Mouse (Mus musculus): ENCODE measurements around the gene Krtap3-3.
A peak's percentile ranks its signal among the peaks of the same experiment; 100 is the strongest.
"Not testable (repeated sequence)": the region's sequence is repeated elsewhere in the genome, so short reads cannot be mapped to it uniquely, and the experiment has no call there.

The Krtap3-3 gene

GRCm38 (mm10) chr11:99550765-99551164, at the start of gene Krtap3-3:
Krtap3-3 (minus strand) TSS chr11:99550865.
- DNase-seq (ENCODE audit: low read depth) = no peak

- not testable (repeated sequence) for DNase-seq (ENCODE audit: low read depth)
Measured at GRCm38 (mm10) chr11:99597742-99598141, 47.1 kb upstream of the Krtap3-3 start, which contains the start of gene Krtap9-3. Krtap9-3 (minus strand) TSS chr11:99598105.

- no peak for DNase-seq (ENCODE audit: low read depth)
Measured at GRCm38 (mm10) chr11:99590981-99591380, 40.3 kb upstream of the Krtap3-3 start, which contains the start of gene Krtap1-3. Krtap1-3 (minus strand) TSS chr11:99591339.

DNA sequence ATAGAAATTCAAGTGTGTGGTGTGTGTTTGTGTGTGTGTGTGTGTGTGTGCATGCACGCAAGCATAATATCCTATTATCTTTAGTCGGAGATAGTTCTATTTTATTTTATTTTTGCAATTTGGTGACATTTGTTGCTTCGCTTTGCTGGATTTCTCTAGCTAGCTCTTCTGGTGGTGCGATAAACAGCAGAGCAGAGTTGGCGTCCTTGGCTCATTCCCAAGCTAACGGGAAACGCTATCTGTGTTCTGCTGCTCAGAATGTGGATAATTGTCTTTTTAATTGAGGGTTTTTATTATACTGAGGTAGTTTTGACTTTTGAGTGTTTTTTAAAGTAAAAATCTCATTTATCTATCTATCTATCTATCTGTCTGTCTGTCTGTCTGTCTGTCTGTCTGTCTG, 34.4 kb upstream of the Krtap3-3 start:
- no peak for DNase-seq (ENCODE audit: low read depth)

- no peak for DNase-seq (ENCODE audit: low read depth)
Measured at GRCm38 (mm10) chr11:99583245-99583704, 32.6 kb upstream of the Krtap3-3 start, which contains the start of gene Krtap1-4. Krtap1-4 (minus strand) TSS chr11:99583654.

- DNase-seq (ENCODE audit: low read depth) = no peak
Measured at GRCm38 (mm10) chr11:99581564-99581963, 30.9 kb upstream of the Krtap3-3 start.

GRCm38 (mm10) chr11:99581051-99581450, 30.4 kb upstream of the Krtap3-3 start:
- DNase-seq (ENCODE audit: low read depth) = no peak

GRCm38 (mm10) chr11:99580636-99581035, 30.0 kb upstream of the Krtap3-3 start, which contains the start of gene Krtap1-5:
Krtap1-5 (minus strand) TSS chr11:99581016.
- no peak for DNase-seq (ENCODE audit: low read depth)

DNA sequence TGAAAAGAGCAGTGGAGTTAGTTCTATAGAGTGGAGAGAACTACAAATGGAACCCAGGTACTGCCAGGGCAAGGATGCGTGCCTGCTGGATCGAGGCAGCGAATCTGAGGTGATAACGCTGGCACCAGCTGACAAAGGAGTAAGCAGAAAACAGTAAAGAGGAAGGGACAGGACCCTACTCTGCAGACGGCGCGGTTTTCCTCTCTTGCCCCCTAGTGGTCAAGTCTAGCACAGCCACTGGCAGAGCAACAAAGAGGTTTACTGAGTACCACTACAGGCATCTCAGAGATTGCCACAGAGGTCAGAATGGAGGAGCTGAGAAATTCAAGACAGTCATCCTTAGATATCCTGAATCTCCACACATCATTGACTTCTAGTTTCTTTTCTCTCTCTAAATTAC, 23.4 kb upstream of the Krtap3-3 start:
- peak; percentile 4 for DNase-seq (ENCODE audit: low read depth)

GRCm38 (mm10) chr11:99573164-99573563, 22.5 kb upstream of the Krtap3-3 start:
- no peak for DNase-seq (ENCODE audit: low read depth)

- no peak for DNase-seq (ENCODE audit: low read depth)
Measured at GRCm38 (mm10) chr11:99566530-99566929, 15.9 kb upstream of the Krtap3-3 start, which contains the start of gene Krtap3-1. Krtap3-1 (minus strand) TSS chr11:99566630.

DNA sequence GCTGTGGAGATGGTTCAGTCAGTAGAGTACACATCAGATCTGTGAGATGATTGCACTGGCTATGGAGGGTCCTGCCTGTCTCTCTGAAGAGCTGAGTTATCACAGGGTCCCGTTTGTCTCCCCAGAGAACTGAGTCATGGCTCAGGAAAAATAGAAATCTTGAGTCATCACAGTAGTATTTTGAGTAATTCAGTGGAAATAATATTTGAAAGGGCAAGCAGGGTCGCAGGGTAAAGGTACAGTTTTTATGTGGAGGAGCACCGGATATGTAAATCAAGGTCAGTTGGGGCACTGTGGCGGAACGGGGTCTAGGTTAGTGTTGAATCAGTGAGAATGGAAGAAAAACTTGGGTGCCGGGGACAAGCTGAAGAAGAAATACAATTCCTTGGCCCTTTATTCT, 11.9 kb upstream of the Krtap3-3 start:
- DNase-seq (ENCODE audit: low read depth) = no peak

- DNase-seq (ENCODE audit: low read depth) = no peak
Measured at GRCm38 (mm10) chr11:99559366-99559765, 8.7 kb upstream of the Krtap3-3 start, which contains the start of gene Gm11939. Gm11939 (minus strand) TSS chr11:99559466.

- no peak for DNase-seq (ENCODE audit: low read depth)
Measured at GRCm38 (mm10) chr11:99557976-99558745, 7.5 kb upstream of the Krtap3-3 start.

GRCm38 (mm10) chr11:99556753-99557152, 6.1 kb upstream of the Krtap3-3 start, which contains the start of gene Krtap3-2:
Krtap3-2 (minus strand) TSS chr11:99556853.
- no peak for DNase-seq (ENCODE audit: low read depth)

DNA sequence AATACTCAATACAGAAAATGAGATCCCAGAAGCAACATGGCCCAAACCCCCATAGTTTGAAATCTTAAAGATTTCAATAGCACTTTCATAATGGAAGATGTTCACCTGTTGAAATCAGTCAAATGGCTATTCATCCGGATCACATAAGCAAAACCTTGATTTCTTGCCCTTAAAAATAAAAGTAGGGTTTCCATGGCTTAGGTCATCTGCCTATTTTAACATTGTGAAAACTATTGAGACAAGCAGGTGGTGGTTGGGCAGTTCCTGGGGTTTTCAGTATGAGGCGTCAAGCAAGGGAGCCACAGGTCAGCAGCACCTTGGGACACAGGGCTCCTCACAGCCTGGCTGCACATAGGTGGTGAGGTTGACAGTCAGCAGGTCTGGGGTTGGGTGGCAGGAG, 5.5 kb upstream of the Krtap3-3 start:
- no peak for DNase-seq (ENCODE audit: low read depth)

GRCm38 (mm10) chr11:99547892-99548291, 2.8 kb downstream of the Krtap3-3 start:
- no peak for DNase-seq (ENCODE audit: low read depth)

- no peak for DNase-seq (ENCODE audit: low read depth)
Measured at GRCm38 (mm10) chr11:99539721-99540120, 10.9 kb downstream of the Krtap3-3 start.

GRCm38 (mm10) chr11:99521288-99521860, 29.3 kb downstream of the Krtap3-3 start, which contains the start of gene Krt39:
Krt39 (minus strand) TSS chr11:99521338.
- no peak for DNase-seq (ENCODE audit: low read depth)

DNA sequence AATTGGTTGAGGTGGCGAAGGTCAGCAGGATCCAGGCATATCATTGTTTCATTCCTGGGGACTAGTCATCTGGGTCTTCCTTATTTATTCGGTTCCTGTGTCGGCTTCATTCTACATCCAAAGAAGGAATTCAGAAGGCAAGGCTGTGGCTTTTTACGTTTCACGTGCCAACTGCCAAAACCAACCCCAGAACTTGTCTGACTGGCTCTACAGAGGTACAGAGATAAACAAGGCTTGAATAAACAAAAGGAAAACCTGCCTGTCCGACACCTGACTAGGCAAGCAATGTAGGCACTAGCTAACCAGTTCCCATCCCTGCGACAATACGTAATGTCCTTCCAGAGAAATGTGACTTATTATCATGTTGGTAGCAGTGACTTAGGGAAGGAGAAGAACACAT, 36.6 kb downstream of the Krtap3-3 start:
- DNase-seq (ENCODE audit: low read depth) = no peak
